Mouse (Mus musculus) left cerebral cortex, postnatal 36 days (tissue): ENCODE data around the gene Btbd35f15. TPM values are rescaled to one million over a fixed set of nuclear protein-coding genes. Genes with fewer than 3 reads are reported as not detected.
"Not testable (repeated sequence)": the region's sequence is repeated elsewhere in the genome, so short reads cannot be mapped to it uniquely, and the experiment has no call there.

Source experiments
- DNase-seq, 2 experiments: peaks; one replicate each; pipeline ENCODE4 v3.0.0; 2021 to 2022; ENCODE audit warnings: low spot score in 2 of 2, mixed read lengths in 1 of 2
- intact Hi-C: fragments of 180-260 bp; cut with DNase I; formaldehyde crosslinking; loops from one replicate; pipeline ENCODE4 v1.15.1; 2025
- total RNA-seq, 2 experiments: library from RNA; stranded (reverse); gene quantifications; 2 replicates each; pipeline ENCODE4 v1.2.3; 2021

The Btbd35f15 gene
- total RNA-seq, result not detected

GRCm38 (mm10) chrX:33577214-33577613 lies at the start of gene Btbd35f15:
Btbd35f15 (minus strand) TSS chrX:33577314.
- DNase-seq, intact Hi-C loops: not testable (repeated sequence)

Other genes with a start within 250 kb of the Btbd35f15 start
- gene Btbd35f13, start 79.9 kb upstream of the Btbd35f15 start, total RNA-seq, result not detected
- not detected for gene Btbd35f14, start 125.0 kb upstream of the Btbd35f15 start, total RNA-seq